Mouse (Mus musculus) c-Kit-positive CD71-positive TER-119-negative erythroid progenitor cells, embryonic 14.5 days (primary cell): ENCODE measurements at regions not wholly inside any gene's neighbourhood (a gene's known extent, or its start where the extent isn't known, plus 50 kb on each side); places are given as distances from the start of the nearest gene placed in this dataset.

ENCODE experiments used
- DNase-seq: peaks from one replicate; pipeline ENCODE4 v3.0.0-alpha.2; 2013; ENCODE audit warnings: low read depth

- no peak for DNase-seq
Measured at GRCm38 (mm10) chr6:104040450-104040849, 452.1 kb upstream of the Cntn6 start.

- no peak for DNase-seq
Measured at GRCm38 (mm10) chr6:104055996-104056395, 436.6 kb upstream of the Cntn6 start.

GRCm38 (mm10) chr6:104061692-104062263 lies 430.8 kb upstream of the Cntn6 start:
- DNase-seq, result no peak

- DNase-seq, result no peak
Measured at GRCm38 (mm10) chr6:104080581-104080980, 412.0 kb upstream of the Cntn6 start.

GRCm38 (mm10) chr6:104082242-104082641 lies 410.3 kb upstream of the Cntn6 start:
- DNase-seq, result no peak

- no peak for DNase-seq
Measured at GRCm38 (mm10) chr6:104108386-104108785, 384.2 kb upstream of the Cntn6 start.
